Mouse (Mus musculus) liver, embryonic 13.5 days (tissue): ENCODE results near the gene Pex3. TPM values are rescaled to one million over a fixed set of nuclear protein-coding genes. Genes with fewer than 3 reads are reported as not detected.

Source experiments
- ATAC-seq: fragments of 200-750 bp; cut with Nextera tagmentation; 2 replicates; pipeline ENCODE4 v1.8.0; 2017; ENCODE audit warnings: low read depth, mild to moderate bottlenecking, moderate number of reproducible peaks, moderate library complexity
- DNase-seq: peaks from one replicate; pipeline ENCODE4 v3.0.0; 2022
- H3K27ac ChIP-seq: fragments of 300-500 bp; sonication (generic); 2 replicates; pipeline ENCODE4 v1.5.1; 2015; ENCODE audit warnings: moderate library complexity, mild to moderate bottlenecking, inconsistent platforms
- H3K27me3 ChIP-seq: fragments of 300-500 bp; sonication (generic); 2 replicates; pipeline ENCODE4 v1.6.1; 2015; ENCODE audit warnings: mild to moderate bottlenecking, inconsistent platforms
- H3K36me3 ChIP-seq: fragments of 300-500 bp; sonication (generic); 2 replicates; pipeline ENCODE4 v1.6.1; 2015; ENCODE audit warnings: mild to moderate bottlenecking, inconsistent platforms
- H3K4me1 ChIP-seq: fragments of 300-500 bp; sonication (generic); replicated peaks from 2 replicates; pipeline ENCODE4 v1.6.1; 2015; ENCODE audit warnings: inconsistent platforms
- H3K4me2 ChIP-seq: fragments of 300-500 bp; sonication (generic); 2 replicates; pipeline ENCODE4 v1.6.1; 2015; ENCODE audit warnings: inconsistent platforms, mild to moderate bottlenecking, moderate library complexity
- H3K4me3 ChIP-seq: fragments of 300-500 bp; sonication (generic); replicated peaks from 2 replicates; pipeline ENCODE4 v1.5.1; 2015; ENCODE audit warnings: mild to moderate bottlenecking, inconsistent platforms
- H3K9ac ChIP-seq: fragments of 300-500 bp; sonication (generic); 2 replicates; pipeline ENCODE4 v1.6.1; 2015; ENCODE audit warnings: mild to moderate bottlenecking, inconsistent platforms
- H3K9me3 ChIP-seq: fragments of 300-500 bp; sonication (generic); replicated peaks from 2 replicates; pipeline ENCODE4 v1.6.1; 2016; ENCODE audit warnings: inconsistent platforms
- WGBS: fragments of 180-500 bp; shearing (Covaris S2); methylation state at CpG from one replicate; pipeline ENCODE4 v1.1.7; 2015; ENCODE audit not compliant: insufficient replicate concordance; 5-methylcytosine and 5-hydroxymethylcytosine counted together
- polyA plus RNA-seq: library from polyadenylated mRNA; unstranded; fragments of >200 nt; fragmentation: Nextera tagmentation; extraction: Ambion mirVana; gene quantifications from 2 replicates; pipeline ENCODE4 v1.2.1, GENCODE M21; 2015

Pex3 gene
- polyA plus RNA-seq, 1 experiment from 2014 or later = 10.3 TPM

DNA sequence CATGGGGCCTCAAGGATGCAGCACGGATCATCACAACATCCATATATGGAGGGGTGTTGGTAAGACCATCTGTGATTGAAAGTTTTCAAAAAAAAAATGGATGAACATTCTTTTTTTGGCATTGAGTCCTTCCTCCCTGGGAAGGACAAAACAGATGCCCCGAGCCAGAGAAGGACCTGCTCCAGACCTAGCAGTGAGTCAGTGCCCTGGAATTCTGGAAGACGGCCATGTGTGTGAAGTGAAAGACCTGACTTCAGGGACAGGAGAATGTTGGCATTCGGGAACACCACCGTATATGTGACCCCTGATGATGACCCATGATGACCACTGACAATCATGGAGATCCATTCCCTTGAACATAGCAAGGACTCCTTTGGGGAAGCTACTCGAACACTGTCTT lies 63.3 kb downstream of the Pex3 start:
- H3K4me2 ChIP-seq = no peak overlapping the region
- no peak for DNase-seq
- no peaks in the 10 kb centered on the region for H3K4me1 ChIP-seq
- WGBS = 58% methylated on average over 6 of the region's 6 CpGs
- H3K36me3 ChIP-seq = no peaks in the 10 kb centered on the region
- ATAC-seq = no peak
- no peak overlapping the region for H3K4me3 ChIP-seq
- no peak overlapping the region for H3K27ac ChIP-seq
- no peaks in the 10 kb centered on the region for H3K9me3 ChIP-seq
- no peak overlapping the region for H3K9ac ChIP-seq
- no peaks in the 10 kb centered on the region for H3K27me3 ChIP-seq

DNA sequence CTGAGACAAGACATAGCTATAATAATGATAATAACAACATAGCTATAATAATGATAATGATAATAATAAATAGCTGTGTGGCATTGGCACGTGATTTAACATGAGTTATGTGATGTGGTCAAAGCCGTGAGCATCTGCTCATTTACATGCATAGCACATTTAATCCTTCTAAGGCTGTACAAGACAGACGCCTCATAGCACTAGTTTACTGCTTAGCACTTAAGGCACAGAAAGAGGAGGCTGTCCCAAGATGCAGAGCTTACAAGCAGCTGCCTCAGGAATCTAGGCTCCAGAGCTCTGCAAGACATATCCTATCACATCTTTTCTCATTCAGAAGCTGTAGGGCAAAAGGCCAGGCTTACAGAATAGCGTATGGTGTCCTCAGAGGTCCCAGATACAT lies 67.0 kb downstream of the Pex3 start:
- Histone ChIP-seq H3K36me3 (no peaks in the 10 kb centered on the region), H3K4me3 (no peak overlapping the region), H3K27ac (no peak overlapping the region), H3K27me3 (no peaks in the 10 kb centered on the region), H3K4me2 (no peak overlapping the region), H3K9ac (no peak overlapping the region), H3K9me3 (no peaks in the 10 kb centered on the region), H3K4me1 (no peaks in the 10 kb centered on the region)
- no peak for DNase-seq
- WGBS = 52% methylated on average over 4 of the region's 4 CpGs
- no peak for ATAC-seq

DNA sequence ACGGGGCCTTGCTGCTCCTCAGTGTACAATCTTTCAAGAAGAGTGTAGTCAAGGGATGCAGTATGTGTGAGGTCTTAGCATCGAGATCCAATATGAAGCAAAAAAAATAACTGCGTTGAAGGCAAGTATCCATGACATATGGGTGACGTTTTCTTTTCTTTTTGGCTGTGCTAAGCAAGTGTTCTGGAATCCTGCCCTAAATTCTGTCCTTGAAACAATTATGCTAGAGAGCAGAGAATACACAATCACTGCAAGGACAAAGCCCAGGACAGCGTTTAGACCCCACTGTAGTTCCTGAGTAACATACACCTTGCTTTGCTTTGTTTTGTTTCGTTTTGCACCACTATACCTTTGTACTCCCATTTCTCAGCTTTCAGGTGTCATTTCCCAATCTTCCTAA lies 73.6 kb downstream of the Pex3 start:
- Histone ChIP-seq H3K4me3 (no peak overlapping the region), H3K4me2 (no peak overlapping the region), H3K9me3 (no peaks in the 10 kb centered on the region), H3K4me1 (peaks cover 6% of the 10 kb centered on the region), H3K36me3 (no peaks in the 10 kb centered on the region), H3K27me3 (peaks cover 24% of the 10 kb centered on the region), H3K27ac (no peak overlapping the region), H3K9ac (no peak overlapping the region)
- DNase-seq (no peak), ATAC-seq (no peak)
- 58% methylated on average over 6 of the region's 6 CpGs for WGBS

GRCm38 (mm10) chr10:13475121-13475520 lies 77.8 kb downstream of the Pex3 start:
- DNase-seq (no peak), ATAC-seq (no peak)
- no peaks in the 10 kb centered on the region for H3K36me3 ChIP-seq
- WGBS = 18% methylated on average over 7 of the region's 7 CpGs
- no peak overlapping the region for H3K9ac ChIP-seq
- H3K4me3 ChIP-seq = no peak overlapping the region
- H3K4me1 ChIP-seq = peaks cover 11% of the 10 kb centered on the region
- no peak overlapping the region for H3K27ac ChIP-seq
- H3K9me3 ChIP-seq = no peaks in the 10 kb centered on the region
- peak overlapping the region; percentile 79; the same call in 1 of the 2 replicates for H3K4me2 ChIP-seq
- H3K27me3 ChIP-seq = peaks cover 50% of the 10 kb centered on the region

GRCm38 (mm10) chr10:13474568-13474955 lies 78.4 kb downstream of the Pex3 start:
- H3K4me3 ChIP-seq = peak overlapping the region; percentile 61
- peaks cover 11% of the 10 kb centered on the region for H3K4me1 ChIP-seq
- no peak overlapping the region for H3K27ac ChIP-seq
- peak overlapping the region; percentile 57 for H3K9ac ChIP-seq
- H3K4me2 ChIP-seq = peak overlapping the region; percentile 79
- peaks cover 50% of the 10 kb centered on the region for H3K27me3 ChIP-seq
- no peak for DNase-seq
- WGBS = 2% methylated on average over 10 of the region's 10 CpGs
- no peaks in the 10 kb centered on the region for H3K9me3 ChIP-seq
- ATAC-seq = no peak
- H3K36me3 ChIP-seq = no peaks in the 10 kb centered on the region

Other genes with a start within 250 kb of the Pex3 start
- gene Phactr2, start 78.7 kb downstream of the Pex3 start, polyA plus RNA-seq = 5.3 and 5.9 TPM in 2 replicates
- 60.9 and 69.7 TPM in 2 replicates for gene Fuca2, start 53.6 kb downstream of the Pex3 start, polyA plus RNA-seq
- 3.5 and 3.7 TPM in 2 replicates for gene Adat2, start 248 bp downstream of the Pex3 start, polyA plus RNA-seq